Mouse (Mus musculus): Measurements from ENCODE around the gene Spred2. TPM values are rescaled to one million over a fixed set of nuclear protein-coding genes. Genes with fewer than 3 reads are reported as not detected.

Gene Spred2
- total and polyA plus RNA-seq, 3 experiments = 8.9 to 76.1 (median 33.6) TPM

GRCm38 (mm10) chr11:19929087-19929865, 5.1 kb downstream of the Spred2 start:
- Histone ChIP-seq H3K27me3 (ENCODE audit: insufficient read depth, low read length) (no peaks in the 10 kb centered on the region), H3K9me3 (replicated peaks) (no peaks in the 10 kb centered on the region), H3K4me3 (ENCODE audit: low read depth, low read length) (no peak overlapping the region), H3K4me1 (ENCODE audit: insufficient read depth, low read depth, low read length) (peaks cover 60% of the 10 kb centered on the region), H3K36me3 (replicated peaks) (peaks cover 60% of the 10 kb centered on the region)
- TF ChIP-seq CTCF (IDR thresholded peaks at IDR 0.05; ENCODE audit: low read depth, low read length) (no peak), POLR2AphosphoS5 (IDR thresholded peaks at IDR 0.05; ENCODE audit: insufficient replicate concordance, low read depth, low read length) (no peak), GATA2 (IDR thresholded peaks at IDR 0.05; ENCODE audit: borderline replicate concordance, low read depth, low read length) (no peak), GATA1 (IDR thresholded peaks at IDR 0.05; ENCODE audit: borderline replicate concordance, low read length) (no peak), TAL1 (conservative IDR thresholded peaks at IDR 0.05; ENCODE audit: low read depth, low read length) (no peak)
- ATAC-seq (ENCODE audit: extremely low read depth, insufficient number of reproducible peaks, low FRiP score, poor library complexity, severe bottlenecking) (peak; percentile 46; the same call in 1 of the 2 replicates), DNase-seq (ENCODE audit: low spot score) (peak; percentile 78)

DNA sequence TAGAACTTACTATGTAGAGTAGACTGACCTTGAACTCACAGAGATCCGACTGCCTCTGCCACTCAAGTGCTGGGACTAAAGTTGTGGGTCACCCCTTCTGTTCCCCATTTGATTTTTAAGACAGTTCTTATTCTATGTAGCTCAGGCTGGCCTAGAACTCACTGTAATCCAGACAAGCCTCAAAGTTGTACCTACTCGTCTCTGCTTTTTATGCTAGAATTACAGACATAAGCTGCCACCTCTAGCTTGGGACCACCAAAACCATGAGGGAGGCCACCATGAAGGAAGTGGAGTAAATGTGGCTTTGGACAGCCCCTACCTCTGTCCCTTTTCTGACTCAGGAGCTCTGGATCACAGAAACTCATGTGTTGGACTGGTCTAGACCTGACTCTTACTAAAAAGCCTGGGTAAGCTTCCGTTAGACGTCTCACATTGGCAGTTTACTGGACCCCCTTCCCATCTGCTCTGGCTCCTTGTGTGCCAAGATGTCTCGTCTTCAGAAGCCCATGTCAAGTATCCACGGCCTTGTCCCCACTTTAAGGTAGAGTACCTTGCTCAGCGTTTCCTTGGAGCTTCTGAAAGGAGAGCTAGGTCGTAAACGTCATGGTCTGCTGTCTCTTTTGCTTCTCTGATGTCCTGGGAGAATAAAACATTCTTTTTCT, 7.5 kb downstream of the Spred2 start:
- DNase-seq (ENCODE audit: low spot score) = no peak
- H3K4me3 ChIP-seq (ENCODE audit: low read depth, low read length) = no peak overlapping the region
- peaks cover 78% of the 10 kb centered on the region for H3K36me3 ChIP-seq (replicated peaks)
- TF ChIP-seq POLR2AphosphoS5 (IDR thresholded peaks at IDR 0.05; ENCODE audit: insufficient replicate concordance, low read depth, low read length) = no peak
- TF ChIP-seq GATA2 (IDR thresholded peaks at IDR 0.05; ENCODE audit: borderline replicate concordance, low read depth, low read length) = no peak
- TF ChIP-seq CTCF (IDR thresholded peaks at IDR 0.05; ENCODE audit: low read depth, low read length) = no peak
- no peak for ATAC-seq (ENCODE audit: extremely low read depth, insufficient number of reproducible peaks, low FRiP score, poor library complexity, severe bottlenecking)
- H3K27me3 ChIP-seq (ENCODE audit: insufficient read depth, low read length) = no peaks in the 10 kb centered on the region
- peaks cover 50% of the 10 kb centered on the region for H3K4me1 ChIP-seq (ENCODE audit: insufficient read depth, low read depth, low read length)
- no peaks in the 10 kb centered on the region for H3K9me3 ChIP-seq (replicated peaks)

DNA sequence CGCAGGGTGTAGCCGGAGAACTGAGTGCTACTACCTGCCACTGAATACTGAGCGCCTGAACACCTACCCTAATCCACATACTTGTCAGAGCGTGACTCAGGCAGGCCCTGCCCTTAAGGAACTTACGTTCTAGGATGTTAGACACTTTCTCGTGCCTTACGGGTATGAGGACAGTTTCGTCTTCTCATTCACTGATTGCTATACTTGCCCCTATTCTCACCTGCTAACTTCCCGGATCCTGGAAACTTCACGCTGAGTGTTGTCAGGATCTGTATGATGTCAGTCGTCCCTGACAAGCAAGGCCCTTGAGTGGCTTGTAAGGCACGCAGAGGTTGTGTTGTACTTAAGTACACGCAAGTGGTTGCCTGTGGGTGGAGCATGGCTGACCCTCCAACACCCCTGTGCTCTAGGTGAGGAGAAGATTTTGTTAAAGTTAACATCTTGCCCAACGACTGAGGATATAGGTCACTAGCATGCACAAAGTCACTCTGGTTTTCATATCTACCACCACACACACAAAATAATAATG, 8.9 kb downstream of the Spred2 start:
- no peak for TF ChIP-seq GATA1 (IDR thresholded peaks at IDR 0.05; ENCODE audit: borderline replicate concordance, low read length)
- no peak for TF ChIP-seq GATA2 (IDR thresholded peaks at IDR 0.05; ENCODE audit: borderline replicate concordance, low read depth, low read length)
- no peak for TF ChIP-seq CTCF (IDR thresholded peaks at IDR 0.05; ENCODE audit: low read depth, low read length)
- TF ChIP-seq TAL1 (conservative IDR thresholded peaks at IDR 0.05; ENCODE audit: low read depth, low read length) = no peak
- TF ChIP-seq POLR2AphosphoS5 (IDR thresholded peaks at IDR 0.05; ENCODE audit: insufficient replicate concordance, low read depth, low read length) = no peak
- no peak for DNase-seq (ENCODE audit: low spot score)
- H3K9me3 ChIP-seq (replicated peaks) = no peaks in the 10 kb centered on the region
- no peak for ATAC-seq (ENCODE audit: extremely low read depth, insufficient number of reproducible peaks, low FRiP score, poor library complexity, severe bottlenecking)
- no peak overlapping the region for H3K4me3 ChIP-seq (ENCODE audit: low read depth, low read length)
- H3K36me3 ChIP-seq (replicated peaks) = peaks cover 82% of the 10 kb centered on the region
- peaks cover 39% of the 10 kb centered on the region for H3K4me1 ChIP-seq (ENCODE audit: insufficient read depth, low read depth, low read length)
- no peaks in the 10 kb centered on the region for H3K27me3 ChIP-seq (ENCODE audit: insufficient read depth, low read length)

- H3K4me1 ChIP-seq (ENCODE audit: insufficient read depth, low read depth, low read length) = peaks cover 32% of the 10 kb centered on the region
- no peaks in the 10 kb centered on the region for H3K27me3 ChIP-seq (ENCODE audit: insufficient read depth, low read length)
- no peak for DNase-seq (ENCODE audit: low spot score)
- H3K4me3 ChIP-seq (ENCODE audit: low read depth, low read length) = no peak overlapping the region
- TF ChIP-seq POLR2AphosphoS5 (IDR thresholded peaks at IDR 0.05; ENCODE audit: insufficient replicate concordance, low read depth, low read length) = no peak
- TF ChIP-seq CTCF (IDR thresholded peaks at IDR 0.05; ENCODE audit: low read depth, low read length) = no peak
- no peak for TF ChIP-seq TAL1 (conservative IDR thresholded peaks at IDR 0.05; ENCODE audit: low read depth, low read length)
- no peak for TF ChIP-seq GATA1 (IDR thresholded peaks at IDR 0.05; ENCODE audit: borderline replicate concordance, low read length)
- no peak for TF ChIP-seq GATA2 (IDR thresholded peaks at IDR 0.05; ENCODE audit: borderline replicate concordance, low read depth, low read length)
- no peaks in the 10 kb centered on the region for H3K9me3 ChIP-seq (replicated peaks)
- no peak for ATAC-seq (ENCODE audit: extremely low read depth, insufficient number of reproducible peaks, low FRiP score, poor library complexity, severe bottlenecking)
- H3K36me3 ChIP-seq (replicated peaks) = peaks cover 85% of the 10 kb centered on the region
Observed at GRCm38 (mm10) chr11:19935524-19936354, 11.6 kb downstream of the Spred2 start.

DNA sequence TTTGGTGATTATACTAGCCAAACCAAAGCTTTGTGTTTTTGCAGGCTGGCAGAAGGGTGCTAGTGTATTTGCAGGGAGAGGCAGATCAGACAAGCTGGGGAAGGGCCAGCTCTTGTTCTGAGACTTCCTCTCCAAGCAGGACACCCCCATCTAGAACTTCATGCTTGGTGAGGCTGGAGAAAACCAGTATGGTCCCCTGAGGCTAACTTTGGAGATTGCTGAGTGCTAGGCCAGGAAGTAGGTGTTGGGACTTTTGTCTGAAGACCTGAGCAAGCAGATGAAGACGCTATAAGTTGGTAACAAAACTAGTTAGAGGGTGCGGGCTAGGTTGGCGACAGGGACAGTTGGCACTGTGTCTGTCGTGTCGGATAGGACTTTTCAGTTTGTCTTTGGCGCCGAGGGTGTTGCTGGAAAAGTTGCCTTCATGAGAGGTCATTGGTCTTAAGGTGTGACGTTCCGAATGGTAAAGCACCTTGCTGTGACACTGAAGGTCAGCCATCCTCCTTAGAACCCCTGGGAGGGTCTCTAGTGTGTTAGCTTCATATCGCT, 14.4 kb downstream of the Spred2 start:
- Histone ChIP-seq H3K27me3 (ENCODE audit: insufficient read depth, low read length) (no peaks in the 10 kb centered on the region), H3K9me3 (replicated peaks) (no peaks in the 10 kb centered on the region), H3K36me3 (replicated peaks) (peaks cover 89% of the 10 kb centered on the region), H3K4me1 (ENCODE audit: insufficient read depth, low read depth, low read length) (peaks cover 28% of the 10 kb centered on the region), H3K4me3 (ENCODE audit: low read depth, low read length) (no peak overlapping the region)
- no peak for TF ChIP-seq CTCF (IDR thresholded peaks at IDR 0.05; ENCODE audit: low read depth, low read length)
- TF ChIP-seq GATA2 (IDR thresholded peaks at IDR 0.05; ENCODE audit: borderline replicate concordance, low read depth, low read length) = no peak
- no peak for TF ChIP-seq GATA1 (IDR thresholded peaks at IDR 0.05; ENCODE audit: borderline replicate concordance, low read length)
- TF ChIP-seq POLR2AphosphoS5 (IDR thresholded peaks at IDR 0.05; ENCODE audit: insufficient replicate concordance, low read depth, low read length) = no peak
- TF ChIP-seq TAL1 (conservative IDR thresholded peaks at IDR 0.05; ENCODE audit: low read depth, low read length) = no peak
- ATAC-seq (ENCODE audit: extremely low read depth, insufficient number of reproducible peaks, low FRiP score, poor library complexity, severe bottlenecking) (no peak), DNase-seq (ENCODE audit: low spot score) (no peak)

Data from G1E (cell line).